Mouse (Mus musculus) MEL (cell line): ENCODE measurements at regions not wholly inside any gene's neighbourhood (a gene's known extent, or its start where the extent isn't known, plus 50 kb on each side); places are given as distances from the start of the nearest gene placed in this dataset.

ENCODE experiments used
- DNase-seq: peaks from one replicate; pipeline ENCODE4 v3.0.0; 2011; ENCODE audit warnings: low read depth, low spot score
- H3K27ac ChIP-seq: 2 replicates; pipeline ENCODE4 v1.5.1; 2012; ENCODE audit warnings: low read depth, mild to moderate bottlenecking, control low read depth, low read length, moderate library complexity; ENCODE audit not compliant: control insufficient read depth
- H3K27me3 ChIP-seq, 2 experiments: fragments of 150-350 bp in 1 of 2; sonication (generic) in 1 of 2; 2 replicates each; pipeline ENCODE4 v1.6.1; 2012; ENCODE audit warnings: low read length in 2 of 2, mild to moderate bottlenecking in 2 of 2, improper control_type of control experiment in 1 of 2, moderate library complexity in 1 of 2; ENCODE audit not compliant: insufficient read depth in 2 of 2, control insufficient read depth in 1 of 2
- H3K36me3 ChIP-seq, 2 experiments: 2 replicates each; pipeline ENCODE4 v1.6.1; 2012 to 2014; ENCODE audit warnings: low read length in 2 of 2, improper control_type of control experiment in 1 of 2, inconsistent platforms in 1 of 2, mild to moderate bottlenecking in 1 of 2; ENCODE audit not compliant: insufficient read depth in 2 of 2, control insufficient read depth in 1 of 2
- H3K4me1 ChIP-seq, 2 experiments: fragments of 150-350 bp in 1 of 2; sonication (generic) in 1 of 2; 2 replicates each; pipeline ENCODE4 v1.6.1; 2012; ENCODE audit warnings: low read length in 2 of 2, improper control_type of control experiment in 1 of 2, mild to moderate bottlenecking in 1 of 2; ENCODE audit not compliant: insufficient read depth in 2 of 2, control insufficient read depth in 1 of 2
- H3K4me3 ChIP-seq, 2 experiments: fragments of 150-350 bp in 1 of 2; sonication (generic) in 1 of 2; 2 replicates each; pipeline ENCODE4 v1.5.1; 2012; ENCODE audit warnings: low read depth in 2 of 2, low read length in 2 of 2, mild to moderate bottlenecking in 2 of 2, moderate library complexity in 2 of 2, control low read depth in 1 of 2, improper control_type of control experiment in 1 of 2; ENCODE audit not compliant: control insufficient read depth in 1 of 2, insufficient read depth in 1 of 2
- H3K79me2 ChIP-seq: 2 replicates; pipeline ENCODE4 v1.6.1; 2012; ENCODE audit warnings: mild to moderate bottlenecking, low read length, moderate library complexity; ENCODE audit not compliant: control insufficient read depth, poor library complexity, insufficient read depth
- H3K9ac ChIP-seq: 2 replicates; pipeline ENCODE4 v1.6.1; 2012; ENCODE audit warnings: low read depth, mild to moderate bottlenecking, control low read depth, low read length, moderate library complexity; ENCODE audit not compliant: control insufficient read depth, poor library complexity, severe bottlenecking
- H3K9me3 ChIP-seq: fragments of 150-350 bp; sonication (generic); replicated peaks from 2 replicates; pipeline ENCODE4 v1.6.1; 2012; ENCODE audit warnings: mild to moderate bottlenecking, low read length, improper control_type of control experiment, moderate library complexity; ENCODE audit not compliant: insufficient read depth
- CHD2 ChIP-seq: IDR thresholded peaks from 2 replicates; pipeline ENCODE4 v1.6.1; 2011; ENCODE audit warnings: low read length, improper control_type of control experiment
- CTCF ChIP-seq, 3 experiments: IDR thresholded peaks in 2 of 3; conservative IDR thresholded peaks in 1 of 3; 2 replicates each; pipeline ENCODE4 v1.5.1; 2011 to 2012; ENCODE audit warnings: low read length in 3 of 3, low read depth in 2 of 3, mild to moderate bottlenecking in 2 of 3, improper control_type of control experiment in 1 of 3, inconsistent platforms in 1 of 3, mixed read lengths in 1 of 3, moderate library complexity in 1 of 3; ENCODE audit not compliant: control insufficient read depth in 1 of 3, insufficient read depth in 1 of 3, poor library complexity in 1 of 3, severe bottlenecking in 1 of 3
- ELF1 ChIP-seq: IDR thresholded peaks from 2 replicates; pipeline ENCODE4 v1.6.1; 2014; ENCODE audit warnings: low read depth, mild to moderate bottlenecking, inconsistent platforms, low read length, improper control_type of control experiment, moderate library complexity
- EP300 ChIP-seq, 2 experiments: IDR thresholded peaks; 2 replicates each; pipeline ENCODE4 v1.6.1; 2011; ENCODE audit warnings: improper control_type of control experiment in 2 of 2, low read length in 2 of 2, low read depth in 1 of 2, mild to moderate bottlenecking in 1 of 2
- GATA1 ChIP-seq: IDR thresholded peaks from 2 replicates; pipeline ENCODE4 v1.6.1; 2011; ENCODE audit warnings: low read depth, low read length, improper control_type of control experiment
- HCFC1 ChIP-seq: IDR thresholded peaks from 2 replicates; pipeline ENCODE4 v1.6.1; 2012; ENCODE audit warnings: low read depth, mild to moderate bottlenecking, inconsistent platforms, low read length, improper control_type of control experiment, moderate library complexity
- KAT2A ChIP-seq: conservative IDR thresholded peaks from 2 replicates; pipeline ENCODE4 v1.6.1; 2012; ENCODE audit warnings: low read depth, low read length, improper control_type of control experiment, inconsistent platforms
- MAFK ChIP-seq: IDR thresholded peaks from 2 replicates; pipeline ENCODE4 v1.6.1; 2011; ENCODE audit warnings: low read depth, mild to moderate bottlenecking, low read length, improper control_type of control experiment, borderline replicate concordance
- MEF2A ChIP-seq: IDR thresholded peaks from 2 replicates; pipeline ENCODE4 v1.6.1; 2014; ENCODE audit warnings: low read depth, mild to moderate bottlenecking, inconsistent platforms, low read length, improper control_type of control experiment; ENCODE audit not compliant: poor library complexity, insufficient replicate concordance, severe bottlenecking; ENCODE audit errors: extremely low read depth
- MXI1 ChIP-seq: IDR thresholded peaks from 2 replicates; pipeline ENCODE4 v1.6.1; 2011; ENCODE audit warnings: mild to moderate bottlenecking, low read depth, low read length, improper control_type of control experiment
- MYB ChIP-seq: IDR thresholded peaks from 2 replicates; pipeline ENCODE4 v1.6.1; 2011; ENCODE audit warnings: mild to moderate bottlenecking, low read depth, low read length, improper control_type of control experiment
- MYC ChIP-seq: IDR thresholded peaks from 2 replicates; pipeline ENCODE4 v1.6.1; 2011; ENCODE audit warnings: low read depth, mild to moderate bottlenecking, low read length, improper control_type of control experiment, moderate library complexity
- NELFE ChIP-seq: IDR thresholded peaks from 2 replicates; pipeline ENCODE4 v1.6.1; 2011; ENCODE audit warnings: low read depth, low read length, improper control_type of control experiment
- POLR2A ChIP-seq, 2 experiments: IDR thresholded peaks; 2 replicates each; pipeline ENCODE4 v1.6.1; 2011 to 2012; ENCODE audit warnings: low read length in 2 of 2, mild to moderate bottlenecking in 2 of 2, control low read depth in 1 of 2, improper control_type of control experiment in 1 of 2, low read depth in 1 of 2, moderate library complexity in 1 of 2; ENCODE audit not compliant: control insufficient read depth in 1 of 2, insufficient read depth in 1 of 2, poor library complexity in 1 of 2
- POLR2AphosphoS2 ChIP-seq: IDR thresholded peaks from 2 replicates; pipeline ENCODE4 v1.6.1; 2011; ENCODE audit warnings: low read length, improper control_type of control experiment
- RAD21 ChIP-seq: IDR thresholded peaks from 2 replicates; pipeline ENCODE4 v1.6.1; 2011; ENCODE audit warnings: mild to moderate bottlenecking, low read depth, low read length, improper control_type of control experiment
- SIN3A ChIP-seq: IDR thresholded peaks from 2 replicates; pipeline ENCODE4 v1.6.1; 2012; ENCODE audit warnings: low read length, improper control_type of control experiment, inconsistent platforms
- TAL1 ChIP-seq: IDR thresholded peaks from 2 replicates; pipeline ENCODE4 v1.6.1; 2012; ENCODE audit warnings: mild to moderate bottlenecking, inconsistent platforms, low read length, moderate library complexity, mixed read lengths
- TBP ChIP-seq: IDR thresholded peaks from 2 replicates; pipeline ENCODE4 v1.8.0; 2011; ENCODE audit warnings: low read depth, low read length, improper control_type of control experiment
- TCF12 ChIP-seq: IDR thresholded peaks from 2 replicates; pipeline ENCODE4 v1.6.1; 2014; ENCODE audit warnings: low read depth, mild to moderate bottlenecking, inconsistent platforms, low read length, improper control_type of control experiment, moderate library complexity
- UBTF ChIP-seq: IDR thresholded peaks from 2 replicates; pipeline ENCODE4 v1.6.1; 2012; ENCODE audit warnings: low read depth, mild to moderate bottlenecking, inconsistent platforms, low read length, improper control_type of control experiment, moderate library complexity, borderline replicate concordance; ENCODE audit not compliant: insufficient read depth
- USF1 ChIP-seq: IDR thresholded peaks from 2 replicates; pipeline ENCODE4 v1.6.1; 2014; ENCODE audit warnings: low read depth, mild to moderate bottlenecking, inconsistent platforms, low read length, improper control_type of control experiment, moderate library complexity
- ZC3H11A ChIP-seq: IDR thresholded peaks from 2 replicates; pipeline ENCODE4 v1.6.1; 2012; ENCODE audit warnings: low read depth, mild to moderate bottlenecking, inconsistent platforms, low read length, improper control_type of control experiment
- ZKSCAN1 ChIP-seq: IDR thresholded peaks from 2 replicates; pipeline ENCODE4 v1.6.1; 2012; ENCODE audit warnings: low read depth, mild to moderate bottlenecking, inconsistent platforms, low read length, improper control_type of control experiment, moderate library complexity
- ZNF384 ChIP-seq: IDR thresholded peaks from 2 replicates; pipeline ENCODE4 v1.6.1; 2012; ENCODE audit warnings: low read depth, mild to moderate bottlenecking, inconsistent platforms, low read length, improper control_type of control experiment

DNA sequence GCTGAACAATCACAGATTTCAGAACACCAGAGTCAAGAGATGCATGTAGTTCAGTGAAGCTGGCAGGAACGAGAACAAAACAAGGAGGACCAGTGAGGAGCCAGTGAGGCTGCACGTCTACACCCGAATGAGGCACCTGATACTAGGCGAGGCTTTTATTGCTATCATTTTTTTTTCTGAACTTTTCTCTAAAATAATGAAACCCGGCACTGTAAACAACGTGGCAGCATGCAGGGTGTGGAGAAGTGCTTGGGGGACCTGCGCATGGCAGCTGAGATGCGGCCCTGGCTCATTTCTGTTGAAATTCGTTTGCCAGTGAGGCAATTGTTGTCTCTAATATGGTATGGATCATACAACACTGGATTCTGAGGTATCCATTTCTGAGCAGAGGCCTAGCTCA lies 271.4 kb downstream of the Meis1 start:
- H3K79me2 ChIP-seq = no peaks in the 10 kb centered on the region
- no peaks in the 10 kb centered on the region for H3K4me1 ChIP-seq
- TF ChIP-seq CHD2 = no peak
- TF ChIP-seq UBTF = no peak
- no peak for TF ChIP-seq SIN3A
- no peak for TF ChIP-seq KAT2A
- no peak for TF ChIP-seq ELF1
- TF ChIP-seq CTCF (IDR thresholded peaks at IDR 0.05 in 2 of 3, conservative IDR thresholded peaks at IDR 0.05 in 1 of 3; ENCODE audit: control insufficient read depth in 1 of 3, insufficient read depth in 1 of 3, low read depth in 2 of 3, low read length in 3 of 3, poor library complexity in 1 of 3, severe bottlenecking in 1 of 3) = no peak
- TF ChIP-seq ZKSCAN1 = no peak
- TF ChIP-seq, all 39 proteins: peak for 0
- no peak overlapping the region for H3K27ac ChIP-seq
- no peak overlapping the region for H3K9ac ChIP-seq
- H3K27me3 ChIP-seq = peaks cover 14 to 40% of the 10 kb centered on the region in 2 experiments
- no peak overlapping the region for H3K4me3 ChIP-seq
- no peaks in the 10 kb centered on the region for H3K36me3 ChIP-seq
- DNase-seq = no peak
- no peaks in the 10 kb centered on the region for H3K9me3 ChIP-seq

DNA sequence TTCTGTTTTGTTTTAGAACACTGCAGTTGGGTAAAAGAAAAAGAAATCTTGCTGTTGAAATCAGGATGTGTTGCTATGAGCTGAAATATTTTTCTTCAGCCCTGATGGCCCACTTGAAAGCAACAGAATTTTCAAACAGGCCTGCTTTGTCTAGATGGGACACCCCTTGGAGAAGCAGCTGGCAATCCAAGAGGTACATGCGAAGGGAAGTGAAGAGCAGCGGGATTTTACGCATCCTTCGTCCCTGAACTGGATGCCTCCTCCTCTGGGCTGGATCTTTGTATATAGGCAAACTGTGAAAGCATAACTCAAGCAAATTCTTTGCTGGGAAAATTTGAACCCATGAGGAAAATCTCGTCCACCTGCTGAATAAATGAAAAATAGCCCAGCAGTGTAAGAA lies 272.3 kb downstream of the Meis1 start:
- TF ChIP-seq ZKSCAN1 (no peak), GATA1 (no peak), HCFC1 (no peak), MYB (no peak), ZNF384 (no peak), RAD21 (no peak), MXI1 (no peak), EP300 (IDR thresholded peaks at IDR 0.05; ENCODE audit: low read depth in 1 of 2, low read length in 2 of 2) (no peak), POLR2AphosphoS2 (no peak), ZC3H11A (no peak)
- TF ChIP-seq, all 39 proteins: peak for 0
- peaks cover 17 to 38% of the 10 kb centered on the region in 2 experiments for H3K27me3 ChIP-seq
- H3K9me3 ChIP-seq = no peaks in the 10 kb centered on the region
- H3K4me1 ChIP-seq = no peaks in the 10 kb centered on the region
- no peaks in the 10 kb centered on the region for H3K36me3 ChIP-seq
- H3K27ac ChIP-seq = no peak overlapping the region
- DNase-seq = no peak
- H3K4me3 ChIP-seq = no peak overlapping the region
- H3K79me2 ChIP-seq = no peaks in the 10 kb centered on the region
- no peak overlapping the region for H3K9ac ChIP-seq

DNA sequence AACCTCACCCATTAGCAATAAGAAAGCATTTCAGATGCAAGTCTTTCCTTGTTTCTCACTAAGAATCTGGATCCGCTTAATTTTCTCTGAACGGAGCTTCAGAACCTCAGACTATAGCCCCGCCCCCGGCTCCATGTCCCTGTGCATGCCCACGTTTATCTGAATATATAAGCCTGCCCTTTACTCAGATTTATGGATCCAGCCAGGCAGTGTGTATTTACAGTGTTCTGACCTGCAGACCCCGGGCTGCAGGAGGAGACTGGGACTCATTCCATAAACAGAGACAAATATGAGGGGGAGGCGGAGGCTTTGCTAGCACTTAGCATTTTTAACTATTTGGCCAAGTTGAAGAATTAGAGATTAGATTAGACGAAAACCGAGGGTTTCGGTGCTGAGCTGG lies 272.9 kb downstream of the Meis1 start:
- no peak overlapping the region for H3K9ac ChIP-seq

More for the DNA sequence above, 272.9 kb downstream of the Meis1 start:
- DNase-seq = no peak
- H3K9me3 ChIP-seq = no peaks in the 10 kb centered on the region
- H3K27me3 ChIP-seq = peaks cover 17 to 34% of the 10 kb centered on the region in 2 experiments
- H3K27ac ChIP-seq = no peak overlapping the region
- H3K4me3 ChIP-seq = no peak overlapping the region
- TF ChIP-seq MYC (no peak), TAL1 (no peak), USF1 (no peak), MEF2A (no peak), MAFK (no peak), TCF12 (no peak), POLR2A (IDR thresholded peaks at IDR 0.05; ENCODE audit: control insufficient read depth in 1 of 2, insufficient read depth in 1 of 2, low read depth in 1 of 2, low read length in 2 of 2, poor library complexity in 1 of 2) (no peak), POLR2AphosphoS2 (no peak), NELFE (no peak), TBP (no peak), ZKSCAN1 (no peak), UBTF (no peak)
- no peaks in the 10 kb centered on the region for H3K4me1 ChIP-seq
- no peaks in the 10 kb centered on the region for H3K36me3 ChIP-seq
- no peaks in the 10 kb centered on the region for H3K79me2 ChIP-seq
